Mouse (Mus musculus): Measurements from ENCODE around the gene Tgm2. TPM values are rescaled to one million over a fixed set of nuclear protein-coding genes. Genes with fewer than 3 reads are reported as not detected.

The Tgm2 gene
- polyA plus RNA-seq, 3 experiments from 2014 or later: 1.2 to 2.6 (median 2.1) TPM

Other genes starting within 250 kb of the Tgm2 start
- not detected for gene Vstm2l, start 231.8 kb downstream of the Tgm2 start, polyA plus RNA-seq (2017; shearing (Covaris generic))
- gene Tti1, start 118.0 kb downstream of the Tgm2 start, polyA plus RNA-seq (2017; shearing (Covaris generic)): 10 to 100 TPM; 23.8 to 32.0 (median 26.2) TPM
- gene Rprd1b, start 117.9 kb downstream of the Tgm2 start, polyA plus RNA-seq (2017; shearing (Covaris generic)): 10 to 100 TPM; 19.4 to 23.4 (median 21.2) TPM
- not detected for gene D630003M21Rik, start 82.8 kb upstream of the Tgm2 start, polyA plus RNA-seq (2017; shearing (Covaris generic))
- not detected for gene Bpi, start 111.7 kb upstream of the Tgm2 start, polyA plus RNA-seq (2017; shearing (Covaris generic))
- gene Lbp, start 160.1 kb upstream of the Tgm2 start, polyA plus RNA-seq (2017; shearing (Covaris generic)): 1 to 10 TPM in 1 of 3 experiments, not detected in 2; 1.0 TPM
- under 1 TPM in 2 of 3 experiments, not detected in 1; 0.10 to 0.11 TPM for gene Snhg11, start 229.2 kb upstream of the Tgm2 start, polyA plus RNA-seq (2017; shearing (Covaris generic))

Data from inflammation-experienced regulatory T-cells, adult 6 months (primary cell).